Mouse (Mus musculus) testis, adult 2 months (tissue): ENCODE results near the gene Col27a1.

Source experiments
- CTCF ChIP-seq: fragments of 200-500 bp; IDR thresholded peaks from 2 replicates; pipeline ENCODE4 v1.5.1; 2012; ENCODE audit warnings: low read depth, mild to moderate bottlenecking, inconsistent platforms, low read length, moderate library complexity; ENCODE audit not compliant: control insufficient read depth, insufficient read depth, insufficient replicate concordance
- POLR2A ChIP-seq: fragments of 200-500 bp; IDR thresholded peaks from 2 replicates; pipeline ENCODE4 v1.6.1; 2012; ENCODE audit warnings: low read depth, mild to moderate bottlenecking, inconsistent platforms, low read length, moderate library complexity; ENCODE audit not compliant: control insufficient read depth

- no peak for TF ChIP-seq POLR2A
- TF ChIP-seq CTCF = no peak
These were observed 53.3 kb downstream of the Col27a1 start for GRCm38 (mm10) chr4:63267121-63267520.
